Mouse (Mus musculus) myocyte (in vitro differentiated cells): ENCODE results near the gene Akirin2.

Experiments used
- CEBPB ChIP-seq: IDR thresholded peaks from 2 replicates; pipeline ENCODE4 v1.6.1; 2011; ENCODE audit warnings: mild to moderate bottlenecking, moderate library complexity; ENCODE audit not compliant: poor library complexity, insufficient read depth, severe bottlenecking
- E2F4 ChIP-seq: IDR thresholded peaks from one replicate; pipeline ENCODE4 v1.6.1; 2011; ENCODE audit warnings: mild to moderate bottlenecking, control low read depth, moderate library complexity; ENCODE audit not compliant: insufficient read depth
- MAX ChIP-seq: IDR thresholded peaks from one replicate; pipeline ENCODE4 v1.6.1; 2011; ENCODE audit warnings: low read depth, mild to moderate bottlenecking, control low read depth
- MYOD1 ChIP-seq, 3 experiments: IDR thresholded peaks; one replicate each; pipeline ENCODE4 v1.6.1; 2011; ENCODE audit warnings: control low read depth in 2 of 3, low read depth in 2 of 3, mild to moderate bottlenecking in 2 of 3, moderate library complexity in 1 of 3; ENCODE audit not compliant: insufficient read length in 2 of 3, control insufficient read depth in 1 of 3
- MYOG ChIP-seq, 3 experiments: IDR thresholded peaks; one replicate each; pipeline ENCODE4 v1.6.1; 2011; ENCODE audit warnings: control low read depth in 2 of 3, low read depth in 2 of 3, mild to moderate bottlenecking in 2 of 3; ENCODE audit not compliant: insufficient read length in 2 of 3, control insufficient read depth in 1 of 3, insufficient read depth in 1 of 3
- POLR2A ChIP-seq: IDR thresholded peaks from one replicate; pipeline ENCODE4 v1.6.1; 2011; ENCODE audit warnings: low read depth, mild to moderate bottlenecking, control low read depth, moderate library complexity; ENCODE audit not compliant: insufficient read length
- POLR2AphosphoS2 ChIP-seq: IDR thresholded peaks from one replicate; pipeline ENCODE4 v1.6.1; 2011; ENCODE audit warnings: low read depth, control low read depth; ENCODE audit not compliant: insufficient read length
- REST ChIP-seq: IDR thresholded peaks from one replicate; pipeline ENCODE4 v1.6.1; 2011; ENCODE audit warnings: mild to moderate bottlenecking, control low read depth, moderate library complexity; ENCODE audit not compliant: insufficient read depth, insufficient read length
- SRF ChIP-seq: IDR thresholded peaks from one replicate; pipeline ENCODE4 v1.6.1; 2011; ENCODE audit warnings: low read depth; ENCODE audit not compliant: control insufficient read depth, insufficient read length
- TCF12 ChIP-seq: IDR thresholded peaks from one replicate; pipeline ENCODE4 v1.6.1; 2011; ENCODE audit warnings: mild to moderate bottlenecking, control low read depth; ENCODE audit not compliant: poor library complexity, insufficient read depth, severe bottlenecking
- USF1 ChIP-seq: IDR thresholded peaks from one replicate; pipeline ENCODE4 v1.6.1; 2011; ENCODE audit warnings: low read depth, mild to moderate bottlenecking, control low read depth, moderate library complexity

GRCm38 (mm10) chr4:34529941-34530340 lies 20.8 kb upstream of the Akirin2 start:
- TF ChIP-seq POLR2A (no peak), TCF12 (no peak), E2F4 (no peak), MAX (no peak), MYOD1 (IDR thresholded peaks at IDR 0.05; ENCODE audit: control insufficient read depth in 1 of 3, insufficient read length in 2 of 3, low read depth in 2 of 3) (no peak), MYOG (IDR thresholded peaks at IDR 0.05; ENCODE audit: control insufficient read depth in 1 of 3, insufficient read depth in 1 of 3, insufficient read length in 2 of 3, low read depth in 2 of 3) (no peak), REST (no peak), CEBPB (no peak), POLR2AphosphoS2 (no peak), USF1 (no peak), SRF (no peak)
